Mouse (Mus musculus) gastrocnemius, adult 18-20 months (tissue): ENCODE data around the gene Gdpd3. TPM values are rescaled to one million over a fixed set of nuclear protein-coding genes. Genes with fewer than 3 reads are reported as not detected.

Source experiments
- DNase-seq: peaks from one replicate; pipeline ENCODE4 v3.0.0; 2021; ENCODE audit warnings: low spot score
- total RNA-seq, 2 experiments: library from RNA; stranded (reverse); gene quantifications; 2 replicates each; pipeline ENCODE4 v1.2.3; 2021

Gene Gdpd3
- total RNA-seq, 2 experiments from 2014 or later: 0.46 TPM; not detected in 1

DNA sequence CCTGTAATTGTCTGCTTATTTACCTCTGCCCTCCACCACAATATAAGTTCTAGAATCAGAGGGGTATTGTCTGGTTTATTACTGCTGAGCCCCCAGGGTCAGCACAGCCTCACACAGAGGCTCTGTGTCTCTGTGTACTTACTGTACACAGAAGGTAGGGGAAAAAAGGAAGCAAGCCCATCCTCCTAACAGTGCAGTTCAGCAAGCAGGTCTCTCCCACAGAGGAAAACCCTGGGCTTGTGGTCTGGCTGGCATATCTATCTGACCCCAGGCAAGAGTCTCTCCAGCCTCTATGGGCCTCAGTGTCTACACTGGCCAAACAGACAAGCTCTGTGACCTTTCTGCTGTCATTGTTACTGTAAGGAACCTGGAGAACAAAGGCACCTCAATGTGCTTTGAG lies 37.6 kb downstream of the Gdpd3 start:
- DNase-seq: no peak

DNA sequence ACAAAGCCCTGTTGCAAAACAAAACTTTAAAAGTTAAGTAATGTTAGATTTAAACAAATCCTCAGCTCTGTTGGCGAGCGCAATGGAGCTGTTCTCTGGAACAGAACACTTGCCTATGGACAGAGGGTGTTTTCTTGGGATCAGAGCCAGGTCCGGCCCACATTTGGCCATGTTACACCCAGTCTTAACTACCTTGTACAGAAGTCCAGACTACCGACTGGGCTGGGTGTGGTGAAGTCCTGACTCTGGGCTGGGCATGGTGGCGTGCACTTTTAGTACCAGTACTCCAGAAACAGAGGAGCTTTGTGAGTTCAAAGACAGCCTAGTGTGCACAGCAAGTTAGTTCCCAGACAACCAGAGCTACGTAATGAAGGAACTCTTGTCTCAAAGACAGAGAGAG lies 40.8 kb downstream of the Gdpd3 start:
- DNase-seq: peak; percentile 66

DNA sequence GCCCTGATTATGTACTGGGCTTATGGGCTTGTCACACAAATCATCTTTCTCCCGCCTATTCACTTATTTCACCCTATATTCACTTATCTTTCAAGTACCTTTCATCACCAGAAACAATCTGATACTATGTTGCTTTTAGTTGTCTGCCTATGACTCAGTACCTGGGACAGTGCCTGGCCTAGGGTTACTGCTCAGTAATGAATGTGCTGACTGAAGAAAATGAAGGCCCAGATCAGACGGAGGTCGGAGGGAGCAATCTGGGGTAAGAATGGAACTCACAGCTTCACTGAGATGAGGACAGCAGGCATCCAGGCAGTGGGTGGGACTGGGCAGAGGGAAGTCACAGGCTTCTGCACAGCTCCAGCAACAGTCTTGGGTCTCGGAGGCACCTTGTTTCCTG lies 41.3 kb downstream of the Gdpd3 start:
- DNase-seq: peak; percentile 78

DNA sequence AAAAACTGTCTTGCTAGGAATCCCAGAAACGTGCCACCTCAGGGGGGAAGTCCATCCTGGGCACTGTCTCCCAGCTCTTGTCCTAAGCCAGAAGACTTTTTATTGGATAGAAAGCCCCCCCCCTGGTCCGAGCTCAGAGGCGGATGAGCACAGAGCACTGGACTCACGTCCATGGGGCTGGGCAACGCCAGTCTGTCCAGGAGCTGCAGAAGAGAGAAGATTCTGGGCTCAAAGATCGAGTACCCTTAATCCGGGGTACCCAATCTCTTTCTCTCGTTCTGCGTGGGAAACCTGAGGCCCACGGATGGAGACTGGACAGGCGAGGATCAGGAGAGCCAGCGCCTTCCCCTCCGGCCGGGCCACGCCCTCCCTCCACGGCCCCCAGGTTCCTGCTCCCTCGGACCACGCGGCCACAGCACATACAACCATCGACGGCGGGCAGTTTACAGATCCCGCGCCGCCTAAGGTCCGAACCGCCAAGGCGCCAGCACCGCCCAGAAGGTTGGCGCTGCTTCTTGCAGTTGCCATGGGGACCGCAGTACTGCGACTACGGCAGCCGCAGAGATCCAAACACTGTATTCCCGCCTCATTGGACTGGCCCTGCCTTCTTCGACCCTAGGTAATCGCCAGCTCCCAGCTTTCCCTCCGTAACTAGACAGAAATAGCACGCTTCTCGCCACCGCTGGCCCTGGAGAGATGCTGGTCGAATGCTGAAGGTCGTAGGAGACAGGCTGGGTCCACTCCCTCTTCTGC lies 42.7 kb downstream of the Gdpd3 start:
- peak; percentile 90 for DNase-seq

DNA sequence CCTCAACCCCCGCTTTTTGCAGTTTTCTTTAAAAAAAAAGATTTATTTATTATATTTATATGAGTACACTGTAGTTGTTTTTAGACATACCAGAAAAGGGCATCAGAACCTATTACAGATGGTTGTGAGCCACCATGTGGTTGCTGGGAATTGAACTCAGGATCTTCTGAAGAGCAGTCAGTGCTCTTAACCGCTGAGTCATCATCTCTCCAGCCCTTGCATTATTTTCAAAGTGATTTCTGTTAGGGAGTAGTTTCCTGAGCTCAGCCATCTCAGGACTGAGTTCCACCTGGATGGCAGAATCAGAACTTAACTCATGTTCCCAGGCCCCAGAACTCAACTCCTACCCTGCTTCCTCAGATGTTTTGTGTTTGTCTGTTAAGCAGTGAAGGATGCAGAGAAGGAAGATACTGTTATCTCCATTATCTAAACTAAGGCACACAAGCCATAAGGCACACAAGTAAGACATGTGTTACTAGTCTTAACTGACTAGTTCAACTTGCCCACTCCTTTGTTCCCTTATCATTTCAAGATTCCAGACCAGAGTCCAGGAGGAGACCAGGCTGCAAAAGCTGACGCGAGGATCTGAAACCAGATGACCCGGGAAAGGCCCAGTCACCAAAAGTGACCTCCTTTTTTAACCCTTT lies 43.7 kb downstream of the Gdpd3 start:
- no peak for DNase-seq

DNA sequence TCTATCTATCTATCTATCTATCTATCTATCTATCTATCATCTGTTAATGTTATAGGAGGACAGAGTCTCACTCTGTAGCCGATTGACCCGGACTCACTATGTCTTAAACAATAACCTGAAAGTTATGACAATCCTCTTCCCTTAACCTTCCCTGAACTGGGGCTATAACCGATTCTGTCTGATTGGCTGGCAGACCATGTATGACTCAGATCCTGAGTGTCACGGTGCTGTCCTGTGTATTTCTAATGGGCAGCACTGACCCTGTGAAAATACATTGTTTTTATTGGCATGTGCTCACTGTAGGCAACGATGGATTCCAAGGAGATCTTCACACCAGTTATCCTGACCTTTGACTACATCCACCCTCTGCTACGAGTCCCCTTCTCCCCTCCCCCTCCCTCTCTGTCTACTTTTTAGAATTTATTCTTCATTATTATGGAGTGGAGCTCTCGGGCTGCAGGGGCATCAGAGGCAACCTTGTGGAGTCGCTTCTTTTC lies 49.6 kb downstream of the Gdpd3 start:
- no peak for DNase-seq

DNA sequence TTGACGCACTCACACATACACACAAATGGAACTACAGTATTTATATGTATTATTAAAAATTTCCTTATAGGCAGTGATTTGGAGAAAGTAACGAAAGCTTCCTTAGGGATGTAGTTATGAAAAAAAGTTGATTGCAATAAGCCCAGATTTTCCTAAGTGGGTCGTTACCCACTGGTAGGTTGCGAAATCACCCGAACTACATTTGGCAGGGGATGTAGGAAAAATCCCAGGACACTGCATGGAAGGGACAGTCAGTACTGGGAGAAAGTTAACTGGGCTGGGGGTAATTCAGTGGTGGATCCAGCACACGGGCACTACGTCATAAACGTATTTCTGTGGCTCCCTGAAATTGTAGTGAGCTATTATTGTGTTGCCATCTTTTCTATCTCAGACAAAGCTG lies 50.4 kb downstream of the Gdpd3 start:
- peak; percentile 68 for DNase-seq

DNA sequence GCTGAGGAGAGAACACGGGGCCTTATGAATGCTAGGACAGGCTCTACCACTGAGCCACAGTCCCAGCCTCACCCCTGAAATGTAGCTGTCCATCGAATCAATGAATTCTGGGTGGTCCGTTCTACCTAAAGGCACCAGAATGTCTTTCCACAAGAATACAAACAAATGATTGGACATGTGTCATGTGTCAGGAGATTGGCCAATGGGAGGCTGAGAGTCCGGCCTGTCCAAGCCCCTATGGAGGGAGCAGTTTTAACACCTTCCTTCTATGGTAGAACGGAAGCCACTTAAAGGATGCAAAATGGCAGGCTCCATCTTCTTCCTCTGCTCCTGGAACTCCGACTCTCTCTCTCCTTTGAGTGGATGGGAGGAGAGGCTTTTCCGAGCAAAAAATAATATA lies 51.5 kb downstream of the Gdpd3 start:
- no peak for DNase-seq

DNA sequence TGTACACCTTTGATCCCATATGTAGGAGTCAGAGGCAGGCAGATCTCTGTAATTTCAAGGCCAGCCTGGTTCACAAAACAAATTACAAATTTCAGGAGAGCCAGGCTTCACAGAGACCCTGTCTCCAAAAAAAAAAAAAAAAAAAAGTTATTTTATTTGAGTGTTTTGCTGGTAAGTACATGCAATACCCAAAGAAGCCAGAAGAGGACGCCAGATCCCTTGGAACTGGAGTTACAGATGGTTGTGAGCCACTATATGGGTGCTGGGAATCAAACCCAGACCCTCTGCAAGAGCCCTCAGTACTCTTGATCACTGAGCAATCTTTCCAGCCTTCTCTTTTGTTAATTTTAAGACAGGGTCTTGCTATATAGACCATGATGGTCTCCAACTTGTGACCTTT lies 52.7 kb downstream of the Gdpd3 start:
- DNase-seq: no peak

DNA sequence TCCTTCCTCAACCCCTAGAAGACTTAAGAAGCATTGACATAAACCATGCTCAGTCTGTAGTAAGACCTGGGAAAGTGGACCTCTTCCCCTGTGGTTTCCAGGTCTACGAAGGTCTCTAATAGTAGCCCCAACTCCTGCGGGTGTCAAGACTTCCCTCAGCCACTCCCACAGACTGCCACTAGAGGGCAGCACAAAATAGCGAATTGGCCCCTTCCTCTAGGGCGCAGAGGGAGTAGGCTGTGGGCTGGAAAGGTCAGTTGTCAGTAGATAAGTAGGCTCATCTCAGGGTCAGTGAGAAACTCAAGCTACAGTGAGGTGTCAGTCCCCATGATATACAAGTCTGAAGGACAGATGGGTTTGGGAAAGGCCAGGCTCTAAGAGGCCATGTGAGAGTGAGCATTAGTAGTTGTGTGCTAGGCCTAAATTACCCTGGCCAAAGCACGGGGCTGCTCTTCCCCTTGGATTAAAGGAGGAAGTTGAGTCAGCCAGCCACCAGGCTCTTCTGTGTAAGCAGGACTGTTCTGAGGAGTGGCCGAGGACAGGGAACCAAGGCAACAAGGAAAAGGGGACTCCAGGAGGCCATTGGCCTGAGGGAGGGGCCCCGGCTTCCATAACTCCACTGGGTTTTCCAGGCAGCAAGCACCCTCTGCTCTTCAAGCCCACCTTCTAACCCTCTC lies 55.8 kb downstream of the Gdpd3 start:
- peak; percentile 90 for DNase-seq

DNA sequence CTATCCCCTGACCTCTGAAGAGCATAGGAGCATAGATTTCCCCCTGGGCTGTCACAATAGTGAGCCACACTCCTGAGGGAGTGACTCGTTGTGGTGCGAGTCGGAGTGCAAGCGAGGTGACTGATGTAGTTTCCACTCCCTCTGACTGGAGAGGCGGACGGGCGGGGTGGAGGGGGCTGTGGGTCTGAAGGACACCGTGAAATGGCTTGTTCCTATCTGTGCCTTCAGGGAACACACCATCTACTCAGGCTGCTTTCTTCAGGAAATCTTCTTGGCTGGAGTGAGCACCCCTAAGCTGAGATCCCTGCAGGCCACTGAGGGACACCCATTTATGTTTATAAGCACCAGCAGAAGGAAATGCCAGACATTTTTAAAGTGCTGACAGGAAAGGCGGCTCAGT lies 56.6 kb downstream of the Gdpd3 start:
- no peak for DNase-seq

DNA sequence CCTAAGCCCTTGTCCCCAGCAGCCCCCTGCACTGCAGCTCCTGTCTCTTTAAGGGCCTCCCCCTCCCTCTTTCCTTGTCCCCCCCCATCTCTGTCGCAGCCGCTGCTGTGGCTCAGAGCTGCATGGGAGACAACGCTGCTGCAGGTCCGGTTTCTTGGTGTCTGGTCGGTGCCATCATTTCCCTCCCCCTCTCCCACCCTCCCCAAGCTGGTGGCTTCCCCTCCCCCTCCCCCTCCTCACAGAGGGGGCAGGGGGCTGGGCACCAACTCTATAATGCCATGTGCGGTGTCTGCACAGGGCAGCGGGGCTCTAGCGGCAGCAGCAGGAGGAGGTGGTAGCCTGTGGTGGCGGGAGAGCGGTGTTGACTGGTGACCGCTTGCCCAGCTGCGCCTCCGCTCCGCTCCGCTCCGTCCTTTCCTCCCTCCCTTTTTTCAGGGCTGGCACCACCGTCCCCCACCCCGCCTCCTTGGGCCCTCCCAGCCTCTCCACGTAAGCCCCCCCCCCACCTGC lies 57.1 kb downstream of the Gdpd3 start:
- DNase-seq: no peak

DNA sequence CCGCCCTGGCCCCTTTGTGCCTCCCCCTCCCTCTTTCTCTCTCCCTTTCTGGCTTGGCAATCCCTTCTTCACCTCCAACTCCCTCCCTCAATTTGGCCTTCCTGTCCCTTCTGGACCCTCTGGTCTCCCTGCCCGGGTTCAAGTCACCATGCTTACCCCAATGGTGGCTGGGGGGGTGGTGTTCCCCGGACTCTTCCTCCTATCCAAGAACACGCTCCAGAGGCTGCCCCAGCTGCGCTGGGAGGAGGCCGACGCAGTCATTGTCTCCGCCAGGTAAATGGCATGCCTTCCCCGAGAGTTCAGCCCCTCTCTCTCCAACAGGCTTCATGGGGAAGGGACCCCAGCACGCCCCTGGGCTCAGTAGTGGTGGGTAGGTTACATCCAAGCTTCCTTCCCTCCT lies 57.8 kb downstream of the Gdpd3 start:
- DNase-seq: no peak

Other genes starting within 250 kb of the Gdpd3 start
- gene Eif3c, start 199.9 kb upstream of the Gdpd3 start, total RNA-seq: 100 to 1,000 TPM; 167 to 171 TPM
- gene Apobr, start 181.4 kb upstream of the Gdpd3 start, total RNA-seq: under 1 TPM; 0.47 to 0.59 TPM
- gene Cln3, start 180.5 kb upstream of the Gdpd3 start, total RNA-seq: 10 to 100 TPM; 12.7 to 14.4 TPM
- under 1 TPM in 1 of 2 experiments, not detected in 1; 0.31 TPM for gene Il27, start 171.4 kb upstream of the Gdpd3 start, total RNA-seq
- gene Nupr1, start 135.5 kb upstream of the Gdpd3 start, total RNA-seq: 1 to 10 TPM; 7.5 to 8.8 TPM
- gene Sgf29, start 117.0 kb upstream of the Gdpd3 start, total RNA-seq: 10 to 100 TPM; 29.1 to 33.1 TPM
- 10 to 100 TPM; 11.1 to 15.9 TPM for gene Sult1a1, start 89.9 kb upstream of the Gdpd3 start, total RNA-seq
- 10 to 100 TPM; 37.1 to 42.2 TPM for gene Bola2, start 70.9 kb upstream of the Gdpd3 start, total RNA-seq
- gene Slx1b, start 70.5 kb upstream of the Gdpd3 start, total RNA-seq: 1 to 10 TPM; 1.9 to 2.8 TPM
- gene Coro1a, start 58.5 kb upstream of the Gdpd3 start, total RNA-seq: 1 to 10 TPM; 2.0 to 2.4 TPM
- gene Mapk3, start 6.7 kb upstream of the Gdpd3 start, total RNA-seq: 10 to 100 TPM; 16.2 to 20.7 TPM
- gene Ypel3, start 10.6 kb downstream of the Gdpd3 start, total RNA-seq: 100 to 1,000 TPM in 1 of 2 experiments, 10 to 100 TPM in 1; 84.9 to 101 TPM
- gene Tbx6, start 15.1 kb downstream of the Gdpd3 start, total RNA-seq: under 1 TPM; 0.52 to 0.59 TPM
- gene Ppp4c, start 26.2 kb downstream of the Gdpd3 start, total RNA-seq: 10 to 100 TPM; 20.5 TPM
- gene Fam57b, start 31.3 kb downstream of the Gdpd3 start, total RNA-seq: 10 to 100 TPM; 65.3 to 75.7 TPM
- not detected for gene 4930451I11Rik, start 65.3 kb downstream of the Gdpd3 start, total RNA-seq
- gene Doc2a, start 81.1 kb downstream of the Gdpd3 start, total RNA-seq: not detected
- gene Hirip3, start 95.6 kb downstream of the Gdpd3 start, total RNA-seq: 1 to 10 TPM; 5.0 to 5.4 TPM
- gene Ino80e, start 96.0 kb downstream of the Gdpd3 start, total RNA-seq: 10 to 100 TPM in 1 of 2 experiments, 1 to 10 TPM in 1; 8.4 to 12.3 TPM
- gene Taok2, start 118.4 kb downstream of the Gdpd3 start, total RNA-seq: 10 to 100 TPM; 19.7 to 21.9 TPM
- 10 to 100 TPM in 1 of 2 experiments, 1 to 10 TPM in 1; 9.9 to 12.1 TPM for gene Tmem219, start 156.6 kb downstream of the Gdpd3 start, total RNA-seq
- gene Kctd13, start 162.5 kb downstream of the Gdpd3 start, total RNA-seq: 1 to 10 TPM; 2.6 to 2.7 TPM
- gene Asphd1, start 183.2 kb downstream of the Gdpd3 start, total RNA-seq: not detected
- gene Sez6l2, start 184.2 kb downstream of the Gdpd3 start, total RNA-seq: 1 to 10 TPM in 1 of 2 experiments, under 1 TPM in 1; 0.87 to 1.2 TPM
- gene Cdipt, start 209.6 kb downstream of the Gdpd3 start, total RNA-seq: 10 to 100 TPM; 30.7 to 31.5 TPM
- under 1 TPM in 1 of 2 experiments, not detected in 1; 0.24 TPM for gene Cdiptos, start 209.8 kb downstream of the Gdpd3 start, total RNA-seq
- gene Mvp, start 248.3 kb downstream of the Gdpd3 start, total RNA-seq: 10 to 100 TPM; 27.5 to 40.9 TPM